Mouse (Mus musculus) urinary bladder, postnatal 25 days (tissue): ENCODE data around the gene Spag9.

Experiments used
- DNase-seq: peaks from one replicate; pipeline ENCODE4 v3.0.0; 2022; ENCODE audit warnings: low spot score

The Spag9 gene

DNA sequence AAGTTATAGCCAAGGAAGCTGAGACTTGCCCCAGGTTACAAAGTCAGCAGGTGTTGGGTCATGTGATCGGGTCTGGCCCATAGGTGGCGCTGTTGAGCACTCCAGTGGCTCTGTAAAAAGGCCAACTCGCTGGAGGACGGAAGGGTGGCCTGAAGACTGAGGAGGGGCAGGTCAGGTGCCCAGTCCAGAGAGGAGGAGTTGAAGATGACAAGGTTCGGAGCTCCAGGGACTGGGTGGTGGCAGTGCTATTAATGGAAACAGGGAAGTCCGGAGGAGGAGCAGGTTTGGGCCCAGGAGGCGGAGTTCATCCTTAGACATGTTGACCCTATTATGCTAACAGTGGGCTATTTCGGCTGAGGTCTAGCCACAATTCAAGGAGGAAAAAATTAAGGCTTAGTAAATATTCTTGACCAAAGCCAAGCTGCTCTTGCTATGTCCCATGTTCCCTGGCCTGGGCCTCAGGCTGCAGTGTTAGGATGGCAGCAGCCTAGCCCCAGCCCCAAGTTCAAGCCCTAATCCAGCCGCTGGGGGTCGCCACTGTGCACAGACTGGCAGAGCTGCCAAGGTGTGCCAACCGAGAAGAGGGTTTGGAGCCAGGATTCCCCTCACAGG is 137.6 kb downstream of the Spag9 start:
- peak; percentile 92 for DNase-seq

DNA sequence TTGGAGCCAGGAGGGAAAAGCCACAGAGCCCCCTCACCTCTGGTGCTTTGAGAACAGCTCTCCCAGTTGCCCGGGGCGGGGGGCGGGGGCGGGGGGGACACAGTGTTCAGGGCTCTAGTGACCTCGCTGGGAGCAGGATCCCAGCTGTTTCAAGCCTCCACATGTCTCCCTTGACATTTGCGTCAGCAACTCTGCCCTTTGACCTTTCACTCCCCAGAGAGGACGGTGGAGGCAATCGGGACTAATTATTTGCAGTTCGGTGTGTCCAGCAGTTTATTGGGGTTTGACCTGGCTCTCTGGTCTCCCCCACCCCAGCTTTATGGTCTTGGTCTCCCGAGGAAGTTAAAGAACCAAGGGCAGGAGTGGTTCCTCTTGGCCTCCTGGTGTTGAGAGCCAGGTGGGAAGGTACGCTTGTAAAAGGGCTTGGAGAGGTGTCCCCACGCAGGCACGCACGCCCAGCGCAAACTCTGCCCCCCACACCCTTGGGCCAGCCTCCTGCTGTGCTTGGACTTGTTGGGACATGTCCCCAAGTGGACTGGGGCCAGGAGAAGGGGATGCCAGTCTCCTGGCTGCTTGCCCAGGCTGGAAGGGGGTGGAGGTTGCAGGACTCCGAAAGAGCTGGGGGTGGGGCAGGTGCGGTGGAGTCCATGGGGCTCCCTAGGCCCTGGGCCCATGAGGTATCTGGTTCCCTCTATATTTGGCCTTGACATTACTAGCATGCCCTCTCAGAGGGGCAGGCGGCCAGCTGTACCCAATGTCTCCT is 138.4 kb downstream of the Spag9 start:
- peak; percentile 84 for DNase-seq

DNA sequence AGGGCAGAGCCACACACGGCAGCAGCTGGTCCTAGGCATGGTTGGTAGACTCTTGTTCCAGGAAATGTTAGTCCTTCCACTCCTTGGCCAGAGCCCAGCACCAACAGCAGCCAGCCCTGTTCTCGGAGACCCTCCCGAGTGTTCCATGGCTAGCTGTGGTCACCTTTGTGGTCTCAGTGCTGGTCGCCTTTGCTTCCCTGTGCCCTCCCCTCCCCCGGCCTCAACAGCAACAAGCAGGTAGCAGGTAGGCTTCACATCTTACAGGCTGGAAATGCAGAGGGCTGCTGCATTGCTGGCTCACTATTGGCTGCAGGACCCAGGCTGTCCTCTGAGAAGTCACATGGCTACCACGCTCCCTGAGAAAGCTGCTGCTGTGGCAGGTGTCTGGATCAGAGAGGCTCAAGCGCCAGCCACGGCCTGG is 139.7 kb downstream of the Spag9 start:
- peak; percentile 4 for DNase-seq

DNA sequence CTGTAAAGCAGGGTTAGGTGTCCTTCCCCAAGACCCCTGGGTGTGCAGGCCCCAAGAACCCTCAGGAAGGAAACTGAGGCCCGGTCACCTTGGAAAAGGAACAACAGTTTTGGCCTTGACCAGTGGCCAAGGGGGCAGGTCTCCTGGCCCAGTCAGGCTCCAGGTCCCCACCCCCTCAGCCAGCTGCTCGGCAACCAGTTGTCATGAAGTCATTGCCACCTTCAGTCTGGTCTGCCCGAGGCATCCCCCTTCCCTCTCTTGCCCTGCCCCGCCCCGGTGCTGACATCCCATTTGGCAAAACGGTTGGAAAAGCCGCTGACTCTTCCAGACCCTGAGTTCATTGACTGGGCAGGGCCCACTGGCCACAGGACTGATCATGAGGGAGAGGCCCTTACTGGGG is 140.8 kb downstream of the Spag9 start:
- DNase-seq: peak; percentile 23

DNA sequence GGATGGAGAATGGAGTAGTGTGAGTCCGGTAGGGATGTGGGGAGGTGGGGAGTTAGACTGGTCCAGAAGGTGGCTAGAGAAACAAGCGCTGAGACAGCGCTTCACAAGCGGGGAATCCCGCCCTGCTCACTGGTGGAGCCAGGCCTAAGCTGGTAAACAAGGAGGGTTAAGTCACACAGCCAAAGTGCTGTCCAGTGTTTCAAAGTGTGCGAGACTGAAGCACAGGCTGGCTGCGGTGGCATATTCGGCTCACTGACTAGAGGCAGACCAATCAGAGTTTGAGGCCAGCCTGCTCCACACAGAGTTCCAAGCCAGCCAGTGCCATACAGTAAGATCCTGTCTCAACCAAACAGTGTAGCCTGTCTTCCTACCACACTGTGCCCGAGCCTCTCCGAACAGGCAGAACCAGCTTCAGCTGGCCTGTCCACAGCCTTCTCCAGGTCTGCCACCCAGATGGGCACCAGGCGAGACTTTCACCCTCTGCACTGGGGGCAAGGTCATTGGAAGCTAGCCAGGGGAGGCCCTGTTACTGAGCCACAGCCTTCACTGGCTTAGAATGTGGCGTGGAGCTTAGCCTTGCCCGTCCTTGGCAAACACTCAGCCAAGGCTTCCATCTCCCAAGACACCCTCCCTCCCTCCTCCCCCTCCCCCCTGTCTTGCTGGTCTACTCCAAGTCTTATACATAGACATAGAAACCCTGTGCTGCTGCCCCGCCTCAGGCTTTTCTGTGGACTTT is 141.6 kb downstream of the Spag9 start:
- peak; percentile 33 for DNase-seq

DNA sequence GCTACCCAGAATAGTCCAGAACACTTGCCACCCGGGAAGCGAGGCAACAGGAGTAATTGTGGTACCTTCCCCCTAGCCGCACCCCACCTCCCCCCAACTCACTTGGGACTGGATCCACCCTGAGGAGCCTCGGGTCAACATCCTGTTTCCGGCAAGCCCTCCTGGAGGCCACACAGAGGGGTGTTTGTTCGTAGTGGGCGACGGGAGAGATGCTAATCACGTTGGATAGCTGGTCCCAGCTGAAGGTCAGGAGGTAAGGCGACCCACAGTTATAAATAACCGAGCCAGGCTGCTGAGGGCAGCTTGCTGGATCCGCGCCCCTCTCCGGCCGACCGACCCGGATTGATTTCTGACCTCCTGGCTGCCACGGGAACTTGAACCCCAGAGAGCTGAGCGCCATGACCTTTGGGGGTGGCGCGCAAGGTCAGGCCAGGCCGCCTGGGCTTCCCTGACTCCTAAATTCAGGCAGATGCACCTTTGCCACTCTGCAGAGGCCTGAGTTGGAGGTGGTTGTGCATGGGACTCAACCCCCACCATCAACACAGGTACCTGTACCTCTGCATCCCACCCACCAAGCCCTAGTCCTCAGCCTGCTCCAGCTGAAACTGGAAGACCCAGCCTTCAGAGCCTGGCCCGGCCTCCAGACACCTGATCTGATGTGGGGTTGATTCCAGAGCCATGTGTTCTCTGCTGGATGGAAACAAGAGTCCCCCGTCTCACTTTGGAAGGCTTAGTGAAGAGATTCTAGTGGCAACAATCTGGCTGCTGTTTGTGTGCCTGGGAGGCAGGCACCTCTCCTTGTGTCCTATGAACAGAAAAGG is 142.7 kb downstream of the Spag9 start:
- DNase-seq: no peak

DNA sequence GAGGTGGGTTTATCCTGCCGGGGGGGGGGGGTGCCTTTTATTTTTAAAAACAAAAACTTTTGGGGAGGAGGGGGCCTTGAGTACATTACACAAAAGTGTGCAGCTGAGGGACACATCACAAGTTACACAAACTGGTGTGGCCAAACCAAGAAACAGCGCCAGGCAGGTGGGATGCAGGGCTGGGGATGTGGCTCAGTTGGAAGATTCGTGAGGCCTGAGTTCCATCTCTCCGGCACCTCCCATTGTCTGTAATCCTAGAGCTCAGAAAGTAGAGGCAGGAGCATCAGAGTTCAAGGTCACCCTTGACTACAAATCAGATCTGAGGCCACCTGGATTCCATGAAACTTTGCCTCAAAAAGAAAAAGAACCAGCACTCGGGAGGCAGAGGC is 143.3 kb downstream of the Spag9 start:
- no peak for DNase-seq

DNA sequence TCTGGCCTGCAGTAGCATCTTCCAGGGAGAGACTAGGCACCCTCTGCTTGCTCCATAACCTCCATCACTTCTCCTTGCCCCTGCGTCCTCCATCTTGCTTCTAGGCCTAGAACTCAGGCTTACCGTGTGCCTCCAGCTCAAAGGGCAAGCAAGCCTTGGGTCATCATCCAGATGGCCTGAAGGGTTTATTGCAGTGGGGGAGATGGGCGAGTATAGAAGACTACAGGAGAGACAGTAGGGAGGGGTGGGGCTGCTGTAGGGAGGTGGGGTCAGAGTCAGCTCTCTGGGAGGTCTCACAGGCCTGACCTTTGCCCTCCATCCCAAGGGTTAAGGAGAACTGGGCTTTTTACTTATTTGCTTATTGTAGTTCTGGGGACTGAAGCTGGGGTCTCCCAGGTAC is 144.6 kb downstream of the Spag9 start:
- no peak for DNase-seq

DNA sequence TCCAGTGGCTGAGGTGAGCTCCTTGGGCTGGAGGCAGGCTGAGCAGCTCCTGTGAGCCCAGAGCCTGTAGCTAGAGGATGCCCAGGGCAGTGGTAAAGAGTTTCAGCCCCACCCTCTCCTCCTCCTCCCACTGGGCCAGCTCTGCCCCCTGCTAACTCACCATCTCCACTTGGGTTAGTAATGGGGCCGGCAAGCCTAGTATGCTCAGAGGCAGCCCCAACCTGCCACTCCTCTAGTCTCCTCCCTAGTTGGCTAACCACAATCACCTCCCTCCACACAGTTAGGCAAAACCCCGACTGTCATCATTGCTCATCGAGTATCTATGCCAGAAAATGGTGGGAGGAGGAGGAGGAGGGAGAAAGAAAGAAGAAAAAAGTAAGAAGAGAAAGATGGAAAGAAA is 145.7 kb downstream of the Spag9 start:
- DNase-seq: no peak

DNA sequence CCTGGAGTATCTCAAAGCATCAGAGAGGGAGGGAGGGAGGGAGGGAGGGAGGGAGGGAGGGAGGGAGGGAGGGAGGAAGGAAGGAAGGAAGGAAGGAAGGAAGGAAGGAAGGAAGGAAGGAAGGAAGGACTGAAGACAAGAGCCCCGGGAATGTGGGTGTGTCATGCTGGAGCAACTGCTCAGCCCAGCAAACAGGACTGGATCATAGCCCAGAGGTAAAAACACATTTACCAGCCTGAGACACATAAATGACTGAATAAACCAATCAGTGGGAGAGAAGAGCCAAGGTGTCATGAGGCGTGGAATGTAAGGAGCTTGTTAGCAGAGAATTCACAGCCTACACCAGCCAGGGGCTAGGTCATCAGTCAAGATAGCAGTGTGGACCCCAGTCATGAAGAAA is 147.4 kb downstream of the Spag9 start:
- DNase-seq: no peak

DNA sequence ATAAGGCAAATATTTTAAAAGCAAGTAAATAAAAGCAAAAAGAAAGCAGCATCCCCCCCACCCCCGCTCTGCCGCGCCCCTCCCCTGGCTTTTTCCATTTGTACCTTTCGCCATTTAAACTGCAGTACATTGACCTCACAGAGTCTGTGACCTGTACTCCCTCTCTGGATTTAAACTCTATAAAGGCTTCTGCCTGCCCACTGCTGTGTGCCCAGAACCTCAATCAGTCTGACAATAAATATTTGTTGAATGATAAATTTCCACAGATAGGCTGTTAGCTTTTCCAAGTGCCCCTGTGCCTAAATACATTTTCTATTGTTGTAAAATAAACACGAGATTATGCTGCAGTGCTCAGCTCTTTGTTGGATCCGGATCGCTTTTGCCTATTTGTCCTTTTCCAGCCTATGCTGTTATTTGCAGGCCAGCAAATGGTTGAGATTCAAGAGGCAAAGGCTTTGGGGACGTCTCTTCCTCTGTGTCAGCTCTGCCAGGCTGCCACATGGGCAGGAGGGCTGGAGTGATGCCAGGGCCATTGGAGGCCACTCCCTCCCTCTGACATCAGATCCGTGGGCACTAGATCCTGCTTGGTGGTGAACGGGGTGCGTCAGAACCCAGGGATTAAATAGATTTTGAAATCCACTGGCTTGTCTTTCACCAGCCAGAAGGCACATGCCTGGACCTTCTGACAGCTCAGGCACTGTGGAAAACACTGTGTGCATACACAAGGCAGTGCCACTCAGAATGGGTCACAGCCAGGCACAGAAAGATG is 149.1 kb downstream of the Spag9 start:
- peak; percentile 70 for DNase-seq

DNA sequence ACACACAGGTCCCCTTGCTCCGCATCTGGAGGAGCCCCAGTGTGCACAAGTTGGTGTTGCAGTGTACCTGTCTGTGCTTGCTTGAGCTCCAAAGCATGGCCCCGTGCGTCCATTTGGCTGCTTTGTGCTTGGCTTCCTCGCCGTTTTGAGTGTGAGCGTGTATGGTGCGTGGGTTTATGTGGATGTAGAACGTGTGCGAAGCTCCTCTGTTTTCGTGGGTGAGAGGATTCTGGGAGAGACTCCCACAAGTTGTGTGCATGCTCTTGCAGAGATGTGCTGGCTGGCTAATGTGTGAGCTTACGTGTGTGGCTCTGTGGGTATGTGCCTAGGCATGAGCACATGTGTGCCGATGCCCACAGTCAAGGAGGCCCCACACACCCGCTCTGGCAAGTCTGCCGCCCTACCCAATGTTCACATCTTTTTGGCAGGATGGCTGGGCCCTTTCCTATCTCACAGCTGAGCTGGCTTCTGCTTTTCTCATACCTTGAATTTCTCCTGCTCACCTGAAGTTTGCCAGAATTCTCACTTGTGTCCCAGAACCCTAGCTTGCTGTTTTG is 150.2 kb downstream of the Spag9 start:
- no peak for DNase-seq

DNA sequence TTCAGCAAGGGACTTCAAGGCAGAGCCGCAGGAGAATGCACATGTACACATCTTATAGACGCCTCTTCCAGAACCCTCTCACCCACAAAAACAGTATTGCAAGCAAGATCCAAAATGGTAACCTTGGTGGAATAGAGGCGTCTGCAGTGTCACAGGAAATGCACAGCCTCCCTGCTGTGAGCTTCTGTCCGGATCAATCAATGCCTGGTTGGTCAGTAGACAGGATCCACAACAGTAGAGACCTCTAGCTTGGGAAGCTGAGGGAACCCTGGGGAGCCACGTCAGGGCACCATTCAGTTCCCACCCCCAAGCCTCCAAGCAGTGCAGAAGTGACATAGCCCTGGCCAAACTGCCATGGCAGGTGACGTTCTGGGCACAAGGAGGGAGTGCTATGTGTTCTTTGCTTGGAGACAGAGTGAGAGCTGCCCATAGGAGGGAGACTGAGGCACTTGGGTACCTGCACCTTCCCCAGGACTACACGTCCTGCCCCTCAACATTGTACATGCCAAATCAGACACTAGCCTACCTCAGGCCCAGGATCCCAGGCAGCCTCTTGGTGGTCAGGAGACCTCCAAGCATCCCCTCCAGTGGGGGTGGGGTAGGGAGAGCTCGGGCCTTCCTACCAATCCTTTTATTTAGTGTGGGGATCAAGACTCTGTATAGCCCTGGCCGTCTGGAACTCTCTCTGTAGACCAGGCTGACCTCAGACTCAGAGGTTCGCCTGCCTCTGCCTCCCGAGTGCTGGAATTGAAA is 151.0 kb downstream of the Spag9 start:
- DNase-seq: no peak

DNA sequence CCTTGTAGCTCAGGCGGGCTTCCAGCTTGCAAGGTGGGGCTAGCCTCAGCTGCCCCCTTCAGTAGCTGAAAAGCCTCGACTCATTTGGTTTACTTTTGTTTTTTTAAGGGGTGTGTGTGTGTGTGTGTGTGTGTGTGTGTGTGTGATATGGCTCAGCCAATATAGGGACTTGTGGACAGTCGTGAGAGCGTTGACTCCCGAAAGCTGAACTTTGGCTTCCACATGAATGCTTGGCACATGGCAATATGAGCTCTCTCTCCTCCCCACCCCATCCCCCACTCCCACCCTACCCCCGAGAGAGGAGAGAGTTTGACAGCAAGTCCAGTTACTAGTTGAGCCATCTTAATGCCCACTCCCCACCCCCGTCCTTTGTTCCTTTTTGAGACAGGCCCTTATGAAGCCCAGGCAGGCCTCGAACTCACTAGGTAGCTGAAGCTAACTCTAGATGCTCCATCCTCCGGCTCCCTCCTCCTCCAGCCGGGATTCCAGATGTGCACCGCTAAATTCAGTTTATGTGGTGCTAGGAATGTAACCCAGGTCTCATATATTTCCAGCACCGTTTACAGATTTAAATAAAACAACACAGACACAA is 152.3 kb downstream of the Spag9 start:
- DNase-seq: no peak

DNA sequence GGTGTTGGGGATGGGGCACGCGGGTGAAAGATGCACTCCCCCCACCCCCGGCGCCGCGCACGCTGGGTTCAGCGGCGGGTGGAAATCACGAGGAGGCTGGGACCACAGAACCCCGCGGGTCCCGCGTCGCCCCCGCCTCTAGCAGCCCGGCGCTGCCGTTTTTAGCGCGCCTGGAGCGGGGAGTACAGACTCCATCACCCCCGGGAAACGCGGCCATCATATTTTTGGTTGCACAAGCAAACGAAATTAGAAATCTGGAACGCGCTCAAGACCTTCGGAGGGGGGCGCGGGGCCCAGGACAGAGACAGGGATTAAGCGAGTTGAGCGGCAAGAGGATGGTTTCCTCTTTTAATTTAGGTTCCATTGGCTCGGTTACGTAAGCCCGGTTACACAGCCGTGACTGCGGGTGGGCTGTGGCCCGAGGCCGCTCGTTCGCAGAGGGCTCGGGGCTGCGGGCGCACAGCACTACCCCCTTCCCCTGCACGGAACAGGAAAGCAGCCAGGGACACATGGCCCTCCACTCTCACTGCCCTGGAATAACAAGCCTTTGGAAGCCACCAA is 153.1 kb downstream of the Spag9 start:
- no peak for DNase-seq

DNA sequence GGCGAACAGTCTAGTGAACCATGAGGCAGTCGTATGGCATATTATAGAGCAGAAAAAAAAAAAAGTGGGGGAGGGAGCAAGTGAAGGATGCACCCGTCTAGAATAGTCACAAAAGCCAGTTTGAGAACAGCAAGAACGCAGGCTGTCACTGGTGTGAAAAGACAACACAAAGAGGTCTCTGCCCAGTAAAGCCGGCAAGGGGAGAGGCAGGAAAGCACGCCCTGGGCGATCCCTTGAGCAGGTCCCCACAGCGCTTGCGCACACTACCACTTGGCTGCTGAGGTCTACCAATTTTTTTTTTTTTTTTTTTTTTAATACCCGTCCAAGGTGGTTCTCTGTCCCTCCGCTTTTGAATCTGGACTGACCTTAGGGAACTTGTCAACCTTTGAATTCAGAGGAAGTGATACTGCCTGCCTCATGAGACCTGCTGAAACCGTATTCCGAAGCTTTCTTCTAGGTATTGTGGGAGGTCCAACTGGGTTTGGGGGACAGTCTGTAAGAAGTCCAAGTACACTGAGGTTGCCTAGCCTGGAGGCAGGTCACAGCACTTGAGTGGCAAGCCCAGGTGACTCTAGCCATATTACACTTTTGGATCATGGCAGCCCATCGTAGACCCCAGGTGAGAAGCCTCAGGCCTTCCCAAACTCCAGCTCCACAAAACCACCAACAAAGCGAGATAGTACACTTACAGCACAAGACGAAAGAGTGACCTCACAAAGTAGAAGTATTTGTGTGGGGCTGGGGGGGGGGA is 153.8 kb downstream of the Spag9 start:
- no peak for DNase-seq

DNA sequence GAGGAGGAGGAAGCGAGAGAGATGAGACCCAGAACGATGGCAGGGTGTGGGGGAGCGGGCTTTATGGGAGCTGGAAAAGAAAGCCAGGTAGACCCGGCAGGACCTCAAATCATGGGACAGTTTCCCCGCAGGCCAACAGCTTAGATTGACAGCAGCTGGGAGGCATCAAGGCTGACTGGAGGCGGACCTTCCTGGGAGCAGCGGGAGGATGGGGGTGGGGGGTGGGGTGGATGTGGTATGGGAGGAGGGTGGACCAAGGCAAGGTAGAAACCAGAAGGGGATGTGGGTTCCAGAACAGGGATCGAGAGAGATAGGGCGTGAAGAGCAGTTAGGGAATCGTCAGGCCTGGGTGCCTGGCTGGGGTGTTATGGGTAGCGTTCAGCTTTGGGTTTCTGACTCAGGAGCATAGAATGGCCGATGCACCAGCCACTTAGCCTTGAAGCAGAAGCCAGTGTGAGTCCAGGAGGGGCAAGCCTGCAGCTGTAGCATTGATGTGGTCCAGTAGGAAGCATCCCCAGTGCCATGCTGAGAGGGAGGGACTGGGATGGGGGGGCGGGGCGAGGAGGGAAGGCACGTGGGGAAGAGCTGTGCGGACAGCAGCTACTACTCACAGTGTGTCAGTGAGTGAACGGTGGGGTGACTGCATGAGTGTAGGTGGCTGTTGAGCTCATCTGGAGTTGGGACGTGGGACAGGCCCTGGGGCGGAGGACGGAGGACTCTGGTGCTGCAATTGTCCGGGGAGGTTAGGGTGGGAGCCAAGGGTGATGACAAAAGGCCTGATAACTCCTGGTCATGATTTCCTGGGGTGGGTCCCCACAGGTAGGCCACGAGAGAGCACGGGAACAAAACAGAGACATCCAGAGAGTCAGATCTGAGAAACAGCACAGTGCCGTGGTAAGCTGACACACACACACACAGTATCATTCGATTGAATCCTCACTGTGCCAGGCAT is 154.9 kb downstream of the Spag9 start:
- no peak for DNase-seq

DNA sequence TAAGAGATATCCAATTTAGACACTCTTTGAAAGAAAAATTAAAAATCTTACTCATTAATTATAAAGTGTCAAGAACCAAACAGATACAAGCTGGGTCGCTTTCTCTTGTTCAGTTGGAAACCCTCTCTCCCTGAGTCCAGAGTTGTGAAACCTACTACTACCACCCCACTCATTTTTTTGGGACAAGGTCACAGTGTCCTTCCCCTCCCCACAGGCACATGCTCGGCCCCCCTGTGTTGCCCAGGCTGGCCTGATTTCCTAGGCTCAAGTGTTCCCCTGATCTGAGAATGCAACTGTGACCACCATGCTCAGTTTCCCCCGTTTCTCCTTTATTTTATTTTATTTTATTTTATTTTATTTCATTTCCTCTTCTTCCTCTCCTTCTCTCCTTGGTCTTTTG is 158.3 kb downstream of the Spag9 start:
- no peak for DNase-seq
